Mouse (Mus musculus): ENCODE measurements around the gene Hoxb5. TPM values are rescaled to one million over a fixed set of nuclear protein-coding genes. Genes with fewer than 3 reads are reported as not detected.

Hoxb5 gene
- polyA plus RNA-seq, 1 experiment from 2014 or later: 0.30 TPM

DNA sequence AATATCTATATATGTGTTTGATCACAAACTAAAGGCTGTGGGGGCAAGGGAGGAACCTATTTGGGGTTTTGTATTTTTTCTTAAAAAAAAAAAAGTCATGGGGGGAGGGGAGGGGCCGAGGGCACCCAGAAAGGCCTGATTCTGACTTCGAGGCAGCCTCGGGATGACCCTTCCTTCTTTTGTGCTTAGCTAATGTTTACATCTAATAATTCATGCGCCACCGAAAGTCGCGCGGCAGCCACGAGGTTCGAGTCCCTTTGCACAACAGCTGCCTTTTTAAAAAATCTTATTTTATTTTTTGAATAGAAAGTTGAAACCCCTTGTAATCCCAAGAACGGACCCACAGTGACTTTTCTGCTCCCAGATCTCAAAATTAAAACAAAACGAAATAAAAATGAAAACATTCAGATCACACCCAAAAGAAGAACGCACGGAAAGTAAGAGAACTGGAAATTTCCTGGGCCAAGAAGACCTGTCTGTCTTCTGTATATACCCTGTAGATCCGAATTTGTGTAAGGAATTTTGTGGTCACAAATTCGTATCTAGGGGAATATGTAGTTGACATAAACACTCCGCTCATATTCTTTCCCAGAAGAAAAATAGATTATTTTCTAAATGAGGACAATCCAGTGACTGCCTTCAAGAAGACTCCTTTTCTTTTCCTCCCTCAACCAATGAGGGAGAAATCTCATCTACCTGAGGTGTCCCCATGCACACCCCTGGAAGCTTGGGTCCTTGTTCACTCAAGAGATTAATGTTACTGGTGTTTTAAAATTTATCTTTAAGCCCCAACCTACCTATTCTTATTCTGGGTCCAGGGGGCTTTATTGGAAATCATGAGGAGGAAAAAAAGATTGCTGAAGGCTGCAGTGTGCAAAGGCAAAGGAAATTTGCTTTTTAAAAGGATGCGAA is 13.8 kb downstream of the Hoxb5 start:
- Histone ChIP-seq H3K27ac (replicated peaks) (no peak overlapping the region), H3K27me3 (peaks cover 99% of the 10 kb centered on the region), H3K4me2 (no peak overlapping the region), H3K9me3 (replicated peaks) (no peaks in the 10 kb centered on the region), H3K9ac (no peak overlapping the region), H3K36me3 (replicated peaks) (no peaks in the 10 kb centered on the region), H3K4me1 (replicated peaks) (no peaks in the 10 kb centered on the region; the same call in 1 of the 2 replicates), H3K4me3 (replicated peaks) (no peak overlapping the region)
- no peak for ATAC-seq (ENCODE audit: insufficient read depth)
- whole genome bisulfite sequencing (ENCODE audit: insufficient replicate concordance): 20% methylated on average over 18 of the region's 18 CpGs

DNA sequence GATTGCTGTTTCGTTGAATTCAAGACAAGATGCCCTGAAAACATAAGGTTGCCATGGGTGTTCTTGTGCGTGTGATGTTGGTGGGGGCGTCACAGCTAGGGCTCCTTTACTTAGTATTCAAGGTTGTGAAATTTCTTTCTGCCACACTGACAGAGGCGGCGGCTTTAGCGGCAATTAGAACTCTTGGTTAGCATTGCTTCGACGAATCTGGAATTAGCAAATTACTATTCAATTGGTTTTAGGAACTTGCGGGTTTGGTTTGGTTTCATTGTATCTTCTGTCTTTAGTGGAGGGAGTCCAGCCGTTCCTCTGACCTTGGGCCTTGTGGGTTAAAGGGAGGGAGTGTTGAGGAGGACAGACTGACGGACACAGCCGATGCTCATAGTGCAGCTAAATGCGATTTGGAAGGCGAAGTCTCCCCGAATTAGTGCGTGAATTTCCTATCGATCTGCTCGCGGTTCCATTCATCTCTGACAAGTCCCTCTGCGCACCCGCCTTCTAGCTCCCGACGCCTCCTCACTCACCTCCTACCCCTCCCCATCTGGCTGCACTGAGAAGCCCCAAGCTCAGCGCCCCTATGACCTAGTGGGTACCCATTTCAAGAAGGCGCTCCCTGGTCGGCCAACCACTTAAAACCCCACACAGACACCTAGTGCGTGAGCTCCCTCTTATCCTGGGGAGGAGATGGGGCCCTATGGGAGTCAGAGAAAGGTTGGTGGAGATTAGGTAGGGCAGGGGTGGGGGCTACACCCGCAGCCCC is 14.7 kb downstream of the Hoxb5 start, which contains the start of gene Hoxb4:
TSS of gene Hoxb4 (plus strand) at position 660 of the 760 bp plus-strand sequence.
- peak within 1 kb of the TSS; percentile 46 for H3K4me3 ChIP-seq (replicated peaks)
- peak within 1 kb of the TSS; percentile 52 for H3K4me2 ChIP-seq
- no peak for ATAC-seq (ENCODE audit: insufficient read depth)
- H3K4me1 ChIP-seq (replicated peaks): no peaks in the 10 kb centered on the region; the same call in 1 of the 2 replicates
- H3K9me3 ChIP-seq (replicated peaks): no peaks in the 10 kb centered on the region
- H3K27me3 ChIP-seq: peaks cover 99% of the 10 kb centered on the region
- no peaks in the 10 kb centered on the region for H3K36me3 ChIP-seq (replicated peaks)
- H3K9ac ChIP-seq: peak within 1 kb of the TSS; percentile 30; the same call in 1 of the 2 replicates
- peak within 1 kb of the TSS; percentile 74 for H3K27ac ChIP-seq (replicated peaks)
- WGBS (ENCODE audit: insufficient replicate concordance): 7% methylated on average over 28 of the region's 28 CpGs

DNA sequence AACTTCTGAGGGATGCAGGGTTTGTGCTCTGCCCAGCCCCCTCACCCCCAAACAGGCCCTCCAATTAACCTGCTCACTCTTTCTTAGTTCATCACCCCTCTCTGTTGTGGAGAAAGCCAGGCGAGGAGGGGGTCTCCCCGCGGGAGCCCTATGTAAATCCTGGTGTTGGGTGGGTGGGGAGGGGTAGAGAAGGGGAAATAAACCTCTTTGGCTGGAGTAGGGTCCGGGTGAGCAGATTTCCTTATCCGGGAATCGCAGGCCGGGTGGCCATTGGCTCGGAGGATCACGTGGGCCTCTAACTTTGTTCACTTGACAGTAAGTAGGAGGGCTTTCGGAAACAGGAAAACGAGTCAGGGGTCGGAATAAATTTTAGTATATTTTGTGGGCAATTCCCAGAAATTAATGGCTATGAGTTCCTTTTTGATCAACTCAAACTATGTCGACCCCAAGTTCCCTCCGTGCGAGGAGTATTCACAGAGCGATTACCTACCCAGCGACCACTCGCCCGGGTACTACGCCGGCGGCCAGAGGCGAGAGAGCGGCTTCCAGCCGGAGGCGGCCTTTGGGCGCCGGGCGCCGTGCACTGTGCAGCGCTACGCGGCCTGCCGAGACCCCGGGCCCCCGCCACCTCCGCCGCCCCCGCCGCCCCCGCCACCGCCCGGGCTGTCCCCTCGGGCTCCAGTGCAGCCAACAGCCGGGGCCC is 15.4 kb downstream of the Hoxb5 start:
- peak overlapping the region; percentile 30; the same call in 1 of the 2 replicates for H3K9ac ChIP-seq
- peak overlapping the region; percentile 52 for H3K4me2 ChIP-seq
- no peaks in the 10 kb centered on the region for H3K9me3 ChIP-seq (replicated peaks)
- H3K27ac ChIP-seq (replicated peaks): peak overlapping the region; percentile 74
- H3K4me1 ChIP-seq (replicated peaks): no peaks in the 10 kb centered on the region; the same call in 1 of the 2 replicates
- ATAC-seq (ENCODE audit: insufficient read depth): 0 out of 2 replicates have a peak, but pooled peaks have one; percentile 18
- H3K4me3 ChIP-seq (replicated peaks): peak overlapping the region; percentile 46
- H3K36me3 ChIP-seq (replicated peaks): no peaks in the 10 kb centered on the region
- H3K27me3 ChIP-seq: peaks cover 99% of the 10 kb centered on the region
- WGBS (ENCODE audit: insufficient replicate concordance): under 1% methylated on average over 42 of the region's 45 CpGs

DNA sequence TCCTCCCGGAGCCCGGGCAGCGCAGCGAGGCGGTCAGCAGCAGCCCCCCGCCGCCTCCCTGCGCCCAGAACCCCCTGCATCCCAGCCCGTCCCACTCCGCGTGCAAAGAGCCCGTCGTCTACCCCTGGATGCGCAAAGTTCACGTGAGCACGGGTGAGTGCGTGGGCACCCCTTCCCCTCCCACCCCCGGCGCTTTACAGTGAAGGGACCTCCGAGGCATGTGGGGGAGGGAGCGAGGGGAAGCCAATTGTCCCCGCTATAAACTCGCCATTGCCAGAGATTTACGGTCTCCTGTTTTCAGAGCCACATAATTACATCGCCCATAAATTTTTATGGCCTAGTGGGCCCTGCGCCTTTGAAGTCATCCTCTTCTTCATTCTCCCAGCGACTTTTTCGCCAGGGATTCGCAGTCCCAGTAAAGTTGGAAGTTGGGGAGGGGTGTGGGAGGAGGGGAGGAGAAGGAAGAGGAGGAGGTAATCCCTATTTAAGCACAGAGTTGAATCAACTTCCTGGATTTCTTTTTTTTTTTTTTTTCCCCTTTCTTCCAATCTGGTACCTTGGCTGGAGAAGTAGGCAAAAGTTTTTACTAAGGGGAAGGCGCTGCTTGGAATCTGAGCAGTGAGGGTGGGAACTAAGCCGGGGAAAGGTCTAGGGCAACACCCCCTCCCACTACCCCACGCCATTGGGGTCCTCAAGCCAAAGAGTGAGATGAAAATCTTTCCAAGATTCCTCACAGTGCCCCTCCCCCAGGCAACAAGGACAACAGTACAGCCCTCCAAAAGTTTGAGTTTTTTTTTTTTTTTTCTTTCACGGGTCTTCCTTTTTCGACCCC is 16.2 kb downstream of the Hoxb5 start:
- peak overlapping the region; percentile 46 for H3K4me3 ChIP-seq (replicated peaks)
- no peak for ATAC-seq (ENCODE audit: insufficient read depth)
- peaks cover 99% of the 10 kb centered on the region for H3K27me3 ChIP-seq
- H3K9me3 ChIP-seq (replicated peaks): no peaks in the 10 kb centered on the region
- no peaks in the 10 kb centered on the region; the same call in 1 of the 2 replicates for H3K4me1 ChIP-seq (replicated peaks)
- H3K4me2 ChIP-seq: peak overlapping the region; percentile 52
- H3K36me3 ChIP-seq (replicated peaks): no peaks in the 10 kb centered on the region
- under 1% methylated on average over 34 of the region's 34 CpGs for WGBS (ENCODE audit: insufficient replicate concordance)
- H3K27ac ChIP-seq (replicated peaks): peak overlapping the region; percentile 74
- peak overlapping the region; percentile 30; the same call in 1 of the 2 replicates for H3K9ac ChIP-seq

DNA sequence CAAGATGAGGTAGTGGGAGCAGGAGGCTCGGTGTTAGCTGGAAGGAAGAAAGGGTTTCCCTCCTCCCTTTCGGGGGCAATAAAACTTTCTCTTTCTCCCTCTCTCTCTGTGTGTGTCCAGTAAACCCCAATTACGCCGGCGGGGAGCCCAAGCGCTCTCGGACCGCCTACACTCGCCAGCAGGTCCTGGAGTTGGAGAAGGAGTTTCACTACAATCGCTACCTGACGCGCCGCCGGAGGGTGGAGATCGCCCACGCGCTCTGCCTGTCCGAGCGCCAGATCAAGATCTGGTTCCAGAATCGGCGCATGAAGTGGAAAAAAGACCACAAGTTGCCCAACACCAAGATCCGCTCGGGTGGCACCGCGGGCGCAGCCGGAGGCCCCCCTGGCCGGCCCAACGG is 16.8 kb downstream of the Hoxb5 start:
- peak overlapping the region; percentile 19 for H3K27ac ChIP-seq (replicated peaks)
- WGBS (ENCODE audit: insufficient replicate concordance): under 1% methylated on average over 29 of the region's 29 CpGs
- no peak for ATAC-seq (ENCODE audit: insufficient read depth)
- peak overlapping the region; percentile 52 for H3K4me2 ChIP-seq
- peak overlapping the region; percentile 25 for H3K4me3 ChIP-seq (replicated peaks)
- no peaks in the 10 kb centered on the region for H3K36me3 ChIP-seq (replicated peaks)
- no peaks in the 10 kb centered on the region; the same call in 1 of the 2 replicates for H3K4me1 ChIP-seq (replicated peaks)
- no peaks in the 10 kb centered on the region for H3K9me3 ChIP-seq (replicated peaks)
- no peak overlapping the region for H3K9ac ChIP-seq
- H3K27me3 ChIP-seq: peaks cover 99% of the 10 kb centered on the region

DNA sequence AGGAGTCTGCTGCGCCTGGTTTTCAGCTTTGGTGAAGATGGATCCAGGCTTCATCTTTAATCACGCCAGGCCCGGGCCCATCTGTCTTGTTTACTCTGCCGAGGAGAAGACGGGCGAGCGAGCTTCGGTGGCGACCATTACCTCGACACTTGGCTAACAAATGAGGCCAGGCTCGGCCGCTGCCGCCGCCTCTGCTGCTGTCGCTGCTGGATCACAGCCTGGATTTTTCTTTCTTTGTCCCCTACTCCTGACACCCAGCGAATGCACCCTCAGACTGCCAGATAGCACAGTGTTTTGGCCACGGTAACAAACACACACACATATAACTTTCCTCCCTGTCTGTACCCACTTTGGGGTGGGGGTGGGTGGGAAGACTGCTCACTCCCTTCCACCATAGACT is 17.6 kb downstream of the Hoxb5 start:
- ATAC-seq (ENCODE audit: insufficient read depth): no peak
- WGBS (ENCODE audit: insufficient replicate concordance): 48% methylated on average over 17 of the region's 17 CpGs
- H3K36me3 ChIP-seq (replicated peaks): no peaks in the 10 kb centered on the region
- no peak overlapping the region for H3K27ac ChIP-seq (replicated peaks)
- H3K27me3 ChIP-seq: peaks cover 99% of the 10 kb centered on the region
- no peaks in the 10 kb centered on the region for H3K9me3 ChIP-seq (replicated peaks)
- H3K4me2 ChIP-seq: no peak overlapping the region
- no peak overlapping the region for H3K4me3 ChIP-seq (replicated peaks)
- no peak overlapping the region for H3K9ac ChIP-seq
- no peaks in the 10 kb centered on the region; the same call in 1 of the 2 replicates for H3K4me1 ChIP-seq (replicated peaks)

DNA sequence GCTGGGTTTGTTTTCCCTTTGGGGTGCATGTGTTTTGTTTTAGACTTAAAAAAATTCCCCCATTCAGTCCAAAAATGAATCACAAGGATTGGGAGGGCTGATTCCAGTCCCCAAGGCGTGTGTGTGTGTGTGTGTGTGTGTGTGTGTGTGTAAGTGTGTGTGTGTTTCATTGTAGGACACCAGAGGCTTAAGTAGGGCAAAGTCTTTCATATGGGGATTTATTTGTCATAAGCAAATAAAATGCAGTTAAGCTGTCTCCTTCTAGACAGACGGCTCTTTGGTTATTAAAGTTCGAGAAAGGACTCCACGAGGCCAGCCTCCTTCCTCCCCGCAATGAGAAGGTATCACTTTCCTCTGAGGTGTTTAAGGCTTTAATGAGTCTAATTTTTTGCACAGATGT is 18.7 kb downstream of the Hoxb5 start:
- Histone ChIP-seq H3K4me3 (replicated peaks) (no peak overlapping the region), H3K4me1 (replicated peaks) (no peaks in the 10 kb centered on the region; the same call in 1 of the 2 replicates), H3K27me3 (peaks cover 99% of the 10 kb centered on the region), H3K4me2 (no peak overlapping the region), H3K27ac (replicated peaks) (no peak overlapping the region), H3K9me3 (replicated peaks) (no peaks in the 10 kb centered on the region), H3K9ac (no peak overlapping the region), H3K36me3 (replicated peaks) (no peaks in the 10 kb centered on the region)
- 50% methylated on average over 5 of the region's 5 CpGs for WGBS (ENCODE audit: insufficient replicate concordance)
- ATAC-seq (ENCODE audit: insufficient read depth): no peak

DNA sequence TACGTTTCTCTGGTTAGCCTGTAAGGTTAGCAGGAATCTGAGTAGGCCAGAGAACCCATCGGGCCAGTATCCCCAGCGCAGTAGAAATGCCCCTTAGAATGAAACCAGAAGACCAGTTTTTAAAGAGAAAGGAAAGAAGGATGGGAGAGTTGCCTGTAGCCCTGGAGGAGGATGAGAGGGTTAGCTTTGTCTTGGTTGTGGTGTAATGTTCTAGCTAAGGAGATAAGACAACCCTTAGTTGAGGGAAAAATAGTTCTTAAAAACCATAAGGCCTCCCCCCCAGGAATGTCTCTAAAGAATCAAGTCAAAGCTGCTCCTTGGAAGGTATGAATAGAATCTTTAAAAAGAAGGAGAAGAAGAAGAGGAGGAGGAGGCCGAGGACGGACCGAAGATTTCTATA is 19.6 kb downstream of the Hoxb5 start:
- ATAC-seq (ENCODE audit: insufficient read depth): no peak
- no peak overlapping the region for H3K9ac ChIP-seq
- no peak overlapping the region for H3K27ac ChIP-seq (replicated peaks)
- peaks cover 99% of the 10 kb centered on the region for H3K27me3 ChIP-seq
- H3K4me2 ChIP-seq: no peak overlapping the region
- WGBS (ENCODE audit: insufficient replicate concordance): 45% methylated on average over 6 of the region's 6 CpGs
- no peaks in the 10 kb centered on the region for H3K9me3 ChIP-seq (replicated peaks)
- no peaks in the 10 kb centered on the region; the same call in 1 of the 2 replicates for H3K4me1 ChIP-seq (replicated peaks)
- H3K4me3 ChIP-seq (replicated peaks): no peak overlapping the region
- H3K36me3 ChIP-seq (replicated peaks): no peaks in the 10 kb centered on the region

DNA sequence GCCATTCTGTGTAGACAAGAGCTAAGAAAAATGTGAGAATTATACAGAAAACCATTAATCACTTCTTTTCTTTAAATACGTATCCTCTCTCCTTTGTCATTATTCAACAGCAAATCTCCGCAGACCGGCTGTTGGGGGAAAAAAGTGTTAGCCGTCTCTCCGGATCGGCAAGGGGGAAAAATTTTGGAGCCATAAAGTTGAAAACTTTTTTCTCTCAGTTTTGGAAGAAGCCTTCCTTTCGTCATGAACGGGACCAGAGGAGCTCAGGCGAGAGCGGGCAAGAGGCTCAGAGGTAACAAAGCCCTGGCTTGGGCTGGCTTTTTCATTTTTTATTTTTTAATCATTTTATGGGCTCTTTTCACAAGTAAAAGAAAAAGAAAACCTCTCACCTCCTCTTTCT is 20.0 kb downstream of the Hoxb5 start, which contains the start of gene Hoxb3:
TSS of gene Hoxb3 (plus strand) at position 173 of the 400 bp plus-strand sequence.
- no peak within 1 kb of the TSS for H3K4me3 ChIP-seq (replicated peaks)
- 44% methylated on average over 10 of the region's 10 CpGs for WGBS (ENCODE audit: insufficient replicate concordance)
- H3K9me3 ChIP-seq (replicated peaks): no peaks in the 10 kb centered on the region
- H3K9ac ChIP-seq: no peak within 1 kb of the TSS
- peaks cover 99% of the 10 kb centered on the region for H3K27me3 ChIP-seq
- H3K27ac ChIP-seq (replicated peaks): no peak within 1 kb of the TSS
- no peaks in the 10 kb centered on the region; the same call in 1 of the 2 replicates for H3K4me1 ChIP-seq (replicated peaks)
- ATAC-seq (ENCODE audit: insufficient read depth): no peak
- H3K36me3 ChIP-seq (replicated peaks): no peaks in the 10 kb centered on the region
- H3K4me2 ChIP-seq: no peak within 1 kb of the TSS

DNA sequence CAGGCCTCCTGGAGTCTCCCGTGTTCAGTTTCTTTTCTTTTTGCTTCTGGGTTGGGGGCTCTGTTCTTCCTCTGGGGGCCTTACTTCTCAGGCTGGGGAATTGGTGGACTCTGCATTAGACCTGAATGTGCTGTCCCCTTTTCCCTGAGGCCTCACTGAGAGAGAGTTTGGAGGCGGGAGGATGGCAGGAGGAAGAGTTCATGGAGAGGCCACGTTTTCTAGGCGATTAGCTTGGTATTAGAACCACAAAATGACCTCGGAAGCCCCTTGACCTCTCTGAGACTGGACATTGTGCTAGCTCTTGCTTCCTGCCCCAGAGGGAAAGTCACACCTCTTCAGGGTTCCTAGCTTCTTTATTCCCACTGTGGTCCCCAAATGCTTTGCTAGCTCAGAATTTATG is 21.0 kb downstream of the Hoxb5 start:
- no peak overlapping the region for H3K4me2 ChIP-seq
- no peak overlapping the region for H3K27ac ChIP-seq (replicated peaks)
- no peaks in the 10 kb centered on the region for H3K9me3 ChIP-seq (replicated peaks)
- no peaks in the 10 kb centered on the region for H3K36me3 ChIP-seq (replicated peaks)
- 26% methylated on average over 5 of the region's 5 CpGs for WGBS (ENCODE audit: insufficient replicate concordance)
- ATAC-seq (ENCODE audit: insufficient read depth): no peak
- H3K4me3 ChIP-seq (replicated peaks): no peak overlapping the region
- H3K27me3 ChIP-seq: peaks cover 99% of the 10 kb centered on the region
- H3K4me1 ChIP-seq (replicated peaks): no peaks in the 10 kb centered on the region; the same call in 1 of the 2 replicates
- H3K9ac ChIP-seq: no peak overlapping the region
